Mouse (Mus musculus) spleen, adult 2 months (tissue): ENCODE measurements at regions not wholly inside any gene's neighbourhood (a gene's known extent, or its start where the extent isn't known, plus 50 kb on each side); places are given as distances from the start of the nearest gene placed in this dataset.

Experiments
- CTCF ChIP-seq: fragments of 200-500 bp; IDR thresholded peaks from 2 replicates; pipeline ENCODE4 v1.5.1; 2011; ENCODE audit warnings: mild to moderate bottlenecking, inconsistent platforms; ENCODE audit not compliant: insufficient read depth, insufficient read length, insufficient replicate concordance; ENCODE audit errors: extremely low read depth
- POLR2A ChIP-seq: fragments of 200-500 bp; IDR thresholded peaks from 2 replicates; pipeline ENCODE4 v1.6.1; 2011; ENCODE audit warnings: low read depth, low read length, inconsistent platforms

- TF ChIP-seq CTCF, result no peak
- TF ChIP-seq POLR2A, result no peak
These were observed 83.5 kb downstream of the Spry2 start for GRCm38 (mm10) chr14:105813097-105813496.
